Mouse (Mus musculus): Measurements from ENCODE around the gene Clec4g. TPM values are rescaled to one million over a fixed set of nuclear protein-coding genes. Genes with fewer than 3 reads are reported as not detected.
"Not testable (repeated sequence)": the region's sequence is repeated elsewhere in the genome, so short reads cannot be mapped to it uniquely, and the experiment has no call there.

Clec4g gene
- polyA plus RNA-seq (2014; fragmentation: Nextera tagmentation; extraction: Ambion mirVana) = not detected in 2 replicates

GRCm38 (mm10) chr8:3720551-3720950 is at the start of gene Clec4g:
Gene Clec4g, minus strand, starts transcription at chr8:3720651.
- Histone ChIP-seq H3K9ac (replicated peaks; ENCODE audit: low read depth, low read length) (no peak within 1 kb of the TSS), H3K9me3 (ENCODE audit: control insufficient read depth, low read length) (no peaks in the 10 kb centered on the region), H3K4me3 (ENCODE audit: low read depth, low read length) (no peak within 1 kb of the TSS), H3K4me2 (ENCODE audit: low read depth, low read length) (no peak within 1 kb of the TSS), H3K36me3 (ENCODE audit: control insufficient read depth, insufficient read depth, low read length) (no peaks in the 10 kb centered on the region), H3K27ac (ENCODE audit: low read depth, low read length) (no peak within 1 kb of the TSS), H3K27me3 (ENCODE audit: control insufficient read depth, insufficient read depth, low read length) (no peaks in the 10 kb centered on the region), H3K4me1 (ENCODE audit: control insufficient read depth, insufficient read depth, low read length) (no peaks in the 10 kb centered on the region)
- 91% methylated on average over 5 of the region's 5 CpGs for WGBS
- ATAC-seq (ENCODE audit: low read depth) = no peak

GRCm38 (mm10) chr8:3768641-3769040 is 48.2 kb upstream of the Clec4g start:
- H3K4me3 ChIP-seq (ENCODE audit: low read depth, low read length); H3K9ac ChIP-seq (replicated peaks; ENCODE audit: low read depth, low read length); H3K27ac ChIP-seq (ENCODE audit: low read depth, low read length); H3K27me3 ChIP-seq (ENCODE audit: control insufficient read depth, insufficient read depth, low read length); ATAC-seq (ENCODE audit: low read depth); H3K36me3 ChIP-seq (ENCODE audit: control insufficient read depth, insufficient read depth, low read length); H3K4me1 ChIP-seq (ENCODE audit: control insufficient read depth, insufficient read depth, low read length); H3K9me3 ChIP-seq (ENCODE audit: control insufficient read depth, low read length); H3K4me2 ChIP-seq (ENCODE audit: low read depth, low read length): not testable (repeated sequence)
- WGBS = 85% methylated on average over 5 of the region's 5 CpGs

GRCm38 (mm10) chr8:3754261-3754850 is 33.9 kb upstream of the Clec4g start:
- H3K27ac ChIP-seq (ENCODE audit: low read depth, low read length) = no peak overlapping the region
- no peaks in the 10 kb centered on the region for H3K36me3 ChIP-seq (ENCODE audit: control insufficient read depth, insufficient read depth, low read length)
- no peaks in the 10 kb centered on the region for H3K27me3 ChIP-seq (ENCODE audit: control insufficient read depth, insufficient read depth, low read length)
- ATAC-seq (ENCODE audit: low read depth) = peak; percentile 98
- no peak overlapping the region for H3K4me3 ChIP-seq (ENCODE audit: low read depth, low read length)
- no peaks in the 10 kb centered on the region for H3K4me1 ChIP-seq (ENCODE audit: control insufficient read depth, insufficient read depth, low read length)
- no peak overlapping the region for H3K4me2 ChIP-seq (ENCODE audit: low read depth, low read length)
- 63% methylated on average over 18 of the region's 18 CpGs for WGBS
- no peak overlapping the region for H3K9ac ChIP-seq (replicated peaks; ENCODE audit: low read depth, low read length)
- 0 out of 2 replicates have a peak, but pooled peaks cover 3% of the 10 kb centered on the region for H3K9me3 ChIP-seq (ENCODE audit: control insufficient read depth, low read length)

- H3K4me1 ChIP-seq (ENCODE audit: control insufficient read depth, insufficient read depth, low read length) = no peaks in the 10 kb centered on the region
- no peak for ATAC-seq (ENCODE audit: low read depth)
- no peaks in the 10 kb centered on the region for H3K27me3 ChIP-seq (ENCODE audit: control insufficient read depth, insufficient read depth, low read length)
- no peak within 1 kb of the TSS for H3K9ac ChIP-seq (replicated peaks; ENCODE audit: low read depth, low read length)
- no peak within 1 kb of the TSS for H3K4me3 ChIP-seq (ENCODE audit: low read depth, low read length)
- H3K9me3 ChIP-seq (ENCODE audit: control insufficient read depth, low read length) = no peaks in the 10 kb centered on the region
- H3K4me2 ChIP-seq (ENCODE audit: low read depth, low read length) = no peak within 1 kb of the TSS
- 93% methylated on average over 4 of the region's 4 CpGs for WGBS
- H3K36me3 ChIP-seq (ENCODE audit: control insufficient read depth, insufficient read depth, low read length) = no peaks in the 10 kb centered on the region
- no peak within 1 kb of the TSS for H3K27ac ChIP-seq (ENCODE audit: low read depth, low read length)
These were observed 28.3 kb upstream of the Clec4g start, which contains the start of gene Cd209a for GRCm38 (mm10) chr8:3748761-3749160. Gene Cd209a, minus strand, starts transcription at chr8:3748984.

GRCm38 (mm10) chr8:3736947-3737346 is 16.5 kb upstream of the Clec4g start:
- Histone ChIP-seq H3K4me1 (ENCODE audit: control insufficient read depth, insufficient read depth, low read length) (no peaks in the 10 kb centered on the region), H3K9me3 (ENCODE audit: control insufficient read depth, low read length) (no peaks in the 10 kb centered on the region), H3K36me3 (ENCODE audit: control insufficient read depth, insufficient read depth, low read length) (no peaks in the 10 kb centered on the region), H3K9ac (replicated peaks; ENCODE audit: low read depth, low read length) (no peak overlapping the region), H3K4me3 (ENCODE audit: low read depth, low read length) (no peak overlapping the region), H3K27ac (ENCODE audit: low read depth, low read length) (no peak overlapping the region), H3K27me3 (ENCODE audit: control insufficient read depth, insufficient read depth, low read length) (no peaks in the 10 kb centered on the region), H3K4me2 (ENCODE audit: low read depth, low read length) (no peak overlapping the region)
- WGBS = 88% methylated on average over 2 of the region's 2 CpGs
- ATAC-seq (ENCODE audit: low read depth) = no peak

- Histone ChIP-seq H3K27me3 (ENCODE audit: control insufficient read depth, insufficient read depth, low read length) (no peaks in the 10 kb centered on the region), H3K4me3 (ENCODE audit: low read depth, low read length) (no peak overlapping the region), H3K4me2 (ENCODE audit: low read depth, low read length) (no peak overlapping the region), H3K9me3 (ENCODE audit: control insufficient read depth, low read length) (no peaks in the 10 kb centered on the region), H3K9ac (replicated peaks; ENCODE audit: low read depth, low read length) (no peak overlapping the region), H3K27ac (ENCODE audit: low read depth, low read length) (no peak overlapping the region), H3K36me3 (ENCODE audit: control insufficient read depth, insufficient read depth, low read length) (no peaks in the 10 kb centered on the region), H3K4me1 (ENCODE audit: control insufficient read depth, insufficient read depth, low read length) (no peaks in the 10 kb centered on the region)
- 95% methylated on average over 2 of the region's 2 CpGs for WGBS
- no peak for ATAC-seq (ENCODE audit: low read depth)
These were observed 15.1 kb upstream of the Clec4g start for GRCm38 (mm10) chr8:3735599-3735998.

- no peak overlapping the region for H3K4me2 ChIP-seq (ENCODE audit: low read depth, low read length)
- H3K4me3 ChIP-seq (ENCODE audit: low read depth, low read length) = no peak overlapping the region
- H3K27ac ChIP-seq (ENCODE audit: low read depth, low read length) = no peak overlapping the region
- WGBS = 71% methylated on average over 1 of the region's 1 CpGs
- ATAC-seq (ENCODE audit: low read depth) = no peak
- H3K36me3 ChIP-seq (ENCODE audit: control insufficient read depth, insufficient read depth, low read length) = no peaks in the 10 kb centered on the region
- H3K9ac ChIP-seq (replicated peaks; ENCODE audit: low read depth, low read length) = no peak overlapping the region
- no peaks in the 10 kb centered on the region for H3K27me3 ChIP-seq (ENCODE audit: control insufficient read depth, insufficient read depth, low read length)
- no peaks in the 10 kb centered on the region for H3K4me1 ChIP-seq (ENCODE audit: control insufficient read depth, insufficient read depth, low read length)
- H3K9me3 ChIP-seq (ENCODE audit: control insufficient read depth, low read length) = no peaks in the 10 kb centered on the region
These were observed 13.6 kb upstream of the Clec4g start for GRCm38 (mm10) chr8:3734084-3734483.

GRCm38 (mm10) chr8:3721041-3721440 is 590 bp upstream of the Clec4g start:
- no peaks in the 10 kb centered on the region for H3K9me3 ChIP-seq (ENCODE audit: control insufficient read depth, low read length)

GRCm38 (mm10) chr8:3718559-3718958 is 1.9 kb downstream of the Clec4g start:
- peak; percentile 56; the same call in 1 of the 2 replicates for ATAC-seq (ENCODE audit: low read depth)
- H3K27ac ChIP-seq (ENCODE audit: low read depth, low read length) = no peak overlapping the region
- no peaks in the 10 kb centered on the region for H3K9me3 ChIP-seq (ENCODE audit: control insufficient read depth, low read length)
- no peak overlapping the region for H3K4me3 ChIP-seq (ENCODE audit: low read depth, low read length)
- 19% methylated on average over 14 of the region's 14 CpGs for WGBS
- H3K4me1 ChIP-seq (ENCODE audit: control insufficient read depth, insufficient read depth, low read length) = no peaks in the 10 kb centered on the region
- no peak overlapping the region for H3K9ac ChIP-seq (replicated peaks; ENCODE audit: low read depth, low read length)
- H3K27me3 ChIP-seq (ENCODE audit: control insufficient read depth, insufficient read depth, low read length) = no peaks in the 10 kb centered on the region
- no peaks in the 10 kb centered on the region for H3K36me3 ChIP-seq (ENCODE audit: control insufficient read depth, insufficient read depth, low read length)
- no peak overlapping the region for H3K4me2 ChIP-seq (ENCODE audit: low read depth, low read length)

More at GRCm38 (mm10) chr8:3721041-3721440, 590 bp upstream of the Clec4g start:
- Histone ChIP-seq H3K27me3 (ENCODE audit: control insufficient read depth, insufficient read depth, low read length) (no peaks in the 10 kb centered on the region), H3K4me2 (ENCODE audit: low read depth, low read length) (no peak overlapping the region), H3K27ac (ENCODE audit: low read depth, low read length) (no peak overlapping the region), H3K4me3 (ENCODE audit: low read depth, low read length) (no peak overlapping the region), H3K36me3 (ENCODE audit: control insufficient read depth, insufficient read depth, low read length) (no peaks in the 10 kb centered on the region), H3K4me1 (ENCODE audit: control insufficient read depth, insufficient read depth, low read length) (no peaks in the 10 kb centered on the region), H3K9ac (replicated peaks; ENCODE audit: low read depth, low read length) (no peak overlapping the region)
- ATAC-seq (ENCODE audit: low read depth) = no peak
- 31% methylated on average over 1 of the region's 1 CpGs for WGBS

Measured in neural tube, embryonic 14.5 days (tissue).